Mouse (Mus musculus): ENCODE measurements around the gene Add3. TPM values are rescaled to one million over a fixed set of nuclear protein-coding genes. Genes with fewer than 3 reads are reported as not detected.
A peak's percentile ranks its signal among the peaks of the same experiment; 100 is the strongest.

Gene Add3
- polyA plus RNA-seq (2015; fragmentation: Nextera tagmentation; extraction: Ambion mirVana) = 34.2 and 34.5 TPM in 2 replicates

GRCm38 (mm10) chr19:53140044-53140803, at the start of gene Add3:
Gene Add3, plus strand, starts transcription at chr19:53140443.
- no peak for ATAC-seq
- Histone ChIP-seq H3K27ac (no peak within 1 kb of the TSS), H3K36me3 (ENCODE audit: poor library complexity, severe bottlenecking) (no peaks in the 10 kb centered on the region), H3K4me1 (peaks cover 48% of the 10 kb centered on the region), H3K4me3 (peak within 1 kb of the TSS; percentile 90), H3K4me2 (peak within 1 kb of the TSS; percentile 94), H3K27me3 (peaks cover 15% of the 10 kb centered on the region), H3K9ac (peak within 1 kb of the TSS; percentile 58), H3K9me3 (replicated peaks) (no peaks in the 10 kb centered on the region)
- WGBS = 3% methylated on average over 24 of the region's 24 CpGs

GRCm38 (mm10) chr19:53090677-53091076, 49.6 kb upstream of the Add3 start:
- no peak overlapping the region for H3K9ac ChIP-seq
- peaks cover 17% of the 10 kb centered on the region for H3K4me1 ChIP-seq
- H3K27me3 ChIP-seq = no peaks in the 10 kb centered on the region
- H3K4me3 ChIP-seq = no peak overlapping the region
- H3K4me2 ChIP-seq = no peak overlapping the region
- H3K9me3 ChIP-seq (replicated peaks) = no peaks in the 10 kb centered on the region
- ATAC-seq = no peak
- H3K36me3 ChIP-seq (ENCODE audit: poor library complexity, severe bottlenecking) = no peaks in the 10 kb centered on the region
- H3K27ac ChIP-seq = no peak overlapping the region
- 96% methylated on average over 5 of the region's 5 CpGs for WGBS

DNA sequence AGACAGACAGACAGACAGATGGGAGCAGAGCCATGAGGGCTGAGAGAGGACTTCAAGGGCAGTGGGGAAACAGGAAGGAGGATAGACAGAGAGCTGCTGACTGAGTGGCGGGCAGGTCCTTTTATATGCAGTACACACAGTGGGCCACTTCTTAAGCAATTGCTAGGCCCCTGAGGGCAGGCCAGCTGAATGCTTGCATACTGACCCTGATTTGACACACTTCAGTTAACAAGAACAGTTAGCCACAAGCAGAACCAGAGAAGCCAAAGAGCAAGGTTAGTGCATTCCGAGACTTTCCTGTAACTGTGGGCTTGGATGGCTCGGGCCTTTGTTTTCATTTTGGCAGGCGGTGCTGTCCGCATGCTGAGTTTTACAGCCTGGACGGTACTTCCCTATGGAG, 48.0 kb upstream of the Add3 start:
- Histone ChIP-seq H3K4me1 (peaks cover 12% of the 10 kb centered on the region), H3K9ac (no peak overlapping the region), H3K9me3 (replicated peaks) (no peaks in the 10 kb centered on the region), H3K27ac (no peak overlapping the region), H3K27me3 (no peaks in the 10 kb centered on the region), H3K4me2 (no peak overlapping the region), H3K36me3 (ENCODE audit: poor library complexity, severe bottlenecking) (no peaks in the 10 kb centered on the region), H3K4me3 (no peak overlapping the region)
- 56% methylated on average over 6 of the region's 6 CpGs for WGBS
- no peak for ATAC-seq

GRCm38 (mm10) chr19:53093294-53093693, 46.9 kb upstream of the Add3 start:
- H3K9ac ChIP-seq = no peak overlapping the region
- 89% methylated on average over 3 of the region's 3 CpGs for WGBS
- no peaks in the 10 kb centered on the region for H3K36me3 ChIP-seq (ENCODE audit: poor library complexity, severe bottlenecking)
- ATAC-seq = no peak
- no peaks in the 10 kb centered on the region for H3K9me3 ChIP-seq (replicated peaks)
- no peak overlapping the region for H3K27ac ChIP-seq
- H3K4me1 ChIP-seq = peaks cover 5% of the 10 kb centered on the region; the same call in 1 of the 2 replicates
- no peak overlapping the region for H3K4me3 ChIP-seq
- no peak overlapping the region for H3K4me2 ChIP-seq
- H3K27me3 ChIP-seq = no peaks in the 10 kb centered on the region

DNA sequence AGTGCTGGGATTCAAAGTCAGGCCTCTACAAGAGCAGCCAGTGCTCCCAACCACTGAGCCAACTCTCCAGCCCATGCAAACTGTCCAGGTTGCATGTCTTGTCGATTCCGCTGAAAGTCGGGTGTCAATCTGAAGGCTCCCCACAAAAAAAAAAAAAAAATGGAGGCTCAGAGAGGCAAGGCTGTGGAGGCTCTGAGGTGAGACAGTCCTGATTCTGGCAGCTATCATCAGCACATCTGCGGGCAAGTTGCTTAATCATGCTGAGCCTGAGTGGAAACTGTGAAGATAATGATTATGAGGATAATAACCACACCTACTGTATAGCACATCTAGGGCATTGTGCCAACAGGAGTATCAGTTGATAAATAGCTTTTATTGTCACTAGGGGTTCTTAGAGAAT, 45.6 kb upstream of the Add3 start:
- no peak overlapping the region for H3K9ac ChIP-seq
- H3K27ac ChIP-seq = no peak overlapping the region
- WGBS = 85% methylated on average over 4 of the region's 4 CpGs
- no peaks in the 10 kb centered on the region for H3K36me3 ChIP-seq (ENCODE audit: poor library complexity, severe bottlenecking)
- H3K4me2 ChIP-seq = no peak overlapping the region
- no peaks in the 10 kb centered on the region for H3K27me3 ChIP-seq
- no peak for ATAC-seq
- no peak overlapping the region for H3K4me3 ChIP-seq
- peaks cover 5% of the 10 kb centered on the region; the same call in 1 of the 2 replicates for H3K4me1 ChIP-seq
- no peaks in the 10 kb centered on the region for H3K9me3 ChIP-seq (replicated peaks)

GRCm38 (mm10) chr19:53101374-53102300, 38.6 kb upstream of the Add3 start:
- H3K9me3 ChIP-seq (replicated peaks) = no peaks in the 10 kb centered on the region
- no peaks in the 10 kb centered on the region for H3K36me3 ChIP-seq (ENCODE audit: poor library complexity, severe bottlenecking)
- no peak for ATAC-seq
- no peak overlapping the region for H3K4me3 ChIP-seq
- no peak overlapping the region for H3K9ac ChIP-seq
- H3K4me2 ChIP-seq = no peak overlapping the region
- WGBS = 77% methylated on average over 12 of the region's 12 CpGs
- peaks cover 4% of the 10 kb centered on the region; the same call in 1 of the 2 replicates for H3K4me1 ChIP-seq
- no peak overlapping the region for H3K27ac ChIP-seq
- H3K27me3 ChIP-seq = no peaks in the 10 kb centered on the region

DNA sequence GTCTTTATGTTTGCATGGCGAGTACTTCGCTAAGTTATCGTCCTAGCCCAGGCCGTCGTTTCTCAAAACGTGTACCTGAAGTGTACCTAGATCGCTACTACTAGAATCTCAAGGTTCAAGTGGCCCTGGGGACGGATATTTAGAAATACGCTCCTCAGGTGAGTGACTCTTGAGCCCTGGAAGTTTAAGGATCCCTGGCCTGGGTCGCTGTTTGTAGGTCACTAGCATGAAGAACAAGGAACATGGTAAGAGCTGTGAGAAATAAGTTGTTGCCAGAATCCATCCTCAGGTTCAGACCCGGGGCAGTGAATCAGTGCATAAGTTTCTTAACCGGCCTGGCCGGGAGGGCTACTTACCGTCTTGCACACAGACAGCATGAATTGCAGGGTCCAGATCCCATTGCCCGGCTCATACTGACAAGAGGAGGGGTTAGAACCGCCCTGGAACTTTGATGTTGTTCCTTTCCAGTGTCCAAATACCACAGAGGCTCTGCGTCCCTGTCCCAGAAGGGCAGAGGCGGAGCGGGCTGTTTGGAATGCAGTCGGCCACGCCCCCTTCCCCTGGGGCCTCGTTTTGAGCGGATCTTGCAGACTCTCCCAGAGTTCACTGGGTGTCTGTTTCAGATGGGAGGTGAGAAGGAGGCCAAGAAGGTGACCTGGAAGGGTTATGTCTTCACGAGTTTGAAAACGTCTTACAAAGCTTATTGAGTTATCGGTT, 34.7 kb upstream of the Add3 start:
- H3K4me2 ChIP-seq = no peak overlapping the region; the same call in 1 of the 2 replicates
- ATAC-seq = no peak
- H3K27me3 ChIP-seq = no peaks in the 10 kb centered on the region
- WGBS = 51% methylated on average over 26 of the region's 26 CpGs
- H3K4me3 ChIP-seq = no peak overlapping the region
- no peak overlapping the region for H3K9ac ChIP-seq
- no peaks in the 10 kb centered on the region for H3K9me3 ChIP-seq (replicated peaks)
- H3K27ac ChIP-seq = no peak overlapping the region
- H3K36me3 ChIP-seq (ENCODE audit: poor library complexity, severe bottlenecking) = no peaks in the 10 kb centered on the region
- H3K4me1 ChIP-seq = peaks cover 4% of the 10 kb centered on the region; the same call in 1 of the 2 replicates

GRCm38 (mm10) chr19:53106952-53107351, 33.3 kb upstream of the Add3 start:
- Histone ChIP-seq H3K4me2 (no peak overlapping the region), H3K36me3 (ENCODE audit: poor library complexity, severe bottlenecking) (no peaks in the 10 kb centered on the region), H3K27me3 (no peaks in the 10 kb centered on the region), H3K4me1 (peaks cover 4% of the 10 kb centered on the region; the same call in 1 of the 2 replicates), H3K9ac (no peak overlapping the region), H3K9me3 (replicated peaks) (no peaks in the 10 kb centered on the region), H3K4me3 (no peak overlapping the region), H3K27ac (no peak overlapping the region)
- ATAC-seq = no peak
- 82% methylated on average over 7 of the region's 7 CpGs for WGBS

GRCm38 (mm10) chr19:53107361-53108247, 32.6 kb upstream of the Add3 start:
- Histone ChIP-seq H3K9ac (no peak overlapping the region), H3K27me3 (no peaks in the 10 kb centered on the region), H3K36me3 (ENCODE audit: poor library complexity, severe bottlenecking) (no peaks in the 10 kb centered on the region), H3K4me1 (peaks cover 4% of the 10 kb centered on the region; the same call in 1 of the 2 replicates), H3K4me2 (no peak overlapping the region), H3K9me3 (replicated peaks) (no peaks in the 10 kb centered on the region), H3K4me3 (no peak overlapping the region), H3K27ac (no peak overlapping the region)
- 85% methylated on average over 18 of the region's 18 CpGs for WGBS
- no peak for ATAC-seq

- Histone ChIP-seq H3K4me3 (no peak overlapping the region), H3K27ac (no peak overlapping the region), H3K4me1 (no peaks in the 10 kb centered on the region), H3K4me2 (no peak overlapping the region), H3K9me3 (replicated peaks) (no peaks in the 10 kb centered on the region), H3K36me3 (ENCODE audit: poor library complexity, severe bottlenecking) (no peaks in the 10 kb centered on the region), H3K27me3 (no peaks in the 10 kb centered on the region), H3K9ac (no peak overlapping the region)
- WGBS = 31% methylated on average over 7 of the region's 7 CpGs
- no peak for ATAC-seq
Measured at GRCm38 (mm10) chr19:53111996-53112590, 28.1 kb upstream of the Add3 start.

All from forebrain, embryonic 13.5 days (tissue).